Mouse (Mus musculus) neural tube, embryonic 12.5 days (tissue): ENCODE results near the gene Pskh1. TPM values are rescaled to one million over a fixed set of nuclear protein-coding genes. Genes with fewer than 3 reads are reported as not detected.

ENCODE experiments used
- ATAC-seq: fragments of 200-750 bp; cut with Nextera tagmentation; 2 replicates; pipeline ENCODE4 v1.8.0; 2017; ENCODE audit warnings: low read depth, mild to moderate bottlenecking, moderate TSS enrichment, moderate library complexity; ENCODE audit not compliant: low FRiP score
- H3K27ac ChIP-seq: fragments of 300-500 bp; sonication (generic); 2 replicates; pipeline ENCODE4 v1.5.1; 2016
- H3K27me3 ChIP-seq: fragments of 300-500 bp; sonication (generic); replicated peaks from 2 replicates; pipeline ENCODE4 v1.6.1; 2016; ENCODE audit warnings: mild to moderate bottlenecking
- H3K36me3 ChIP-seq: fragments of 300-500 bp; sonication (generic); 2 replicates; pipeline ENCODE4 v1.6.1; 2016; ENCODE audit warnings: mild to moderate bottlenecking
- H3K4me1 ChIP-seq: fragments of 300-500 bp; sonication (generic); 2 replicates; pipeline ENCODE4 v1.6.1; 2016
- H3K4me2 ChIP-seq: fragments of 300-500 bp; sonication (generic); replicated peaks from 2 replicates; pipeline ENCODE4 v1.6.1; 2016; ENCODE audit warnings: mild to moderate bottlenecking
- H3K4me3 ChIP-seq: fragments of 300-500 bp; sonication (generic); 2 replicates; pipeline ENCODE4 v1.5.1; 2016
- H3K9ac ChIP-seq: fragments of 300-500 bp; sonication (generic); 2 replicates; pipeline ENCODE4 v1.6.1; 2016; ENCODE audit warnings: mild to moderate bottlenecking
- H3K9me3 ChIP-seq: fragments of 300-500 bp; sonication (generic); 2 replicates; pipeline ENCODE4 v1.6.1; 2016; ENCODE audit warnings: mild to moderate bottlenecking
- WGBS: fragments of 180-500 bp; shearing (Covaris S2); methylation state at CpG from one replicate; pipeline ENCODE4 v1.1.7; 2016; 5-methylcytosine and 5-hydroxymethylcytosine counted together
- polyA plus RNA-seq: library from polyadenylated mRNA; unstranded; fragments of >200 nt; fragmentation: Nextera tagmentation; extraction: Ambion mirVana; gene quantifications from 2 replicates; pipeline ENCODE4 v1.2.1, GENCODE M21; 2016

Gene Pskh1
- polyA plus RNA-seq, 1 experiment from 2014 or later, result 20.8 TPM

- Histone ChIP-seq H3K4me1 (peaks cover 19% of the 10 kb centered on the region), H3K4me2 (peak within 1 kb of the TSS; percentile 97), H3K4me3 (peak within 1 kb of the TSS; percentile 71), H3K27me3 (no peaks in the 10 kb centered on the region), H3K36me3 (peaks cover 4% of the 10 kb centered on the region; the same call in 1 of the 2 replicates), H3K27ac (peak within 1 kb of the TSS; percentile 82; the same call in 1 of the 2 replicates), H3K9me3 (no peaks in the 10 kb centered on the region), H3K9ac (peak within 1 kb of the TSS; percentile 81)
- ATAC-seq, result no peak
- 43% methylated on average over 4 of the region's 4 CpGs for WGBS
Observed at GRCm38 (mm10) chr8:105938306-105938669, 38.0 kb downstream of the Pskh1 start, which contains the start of gene Psmb10. Psmb10 (minus strand) TSS chr8:105938444.

- H3K9me3 ChIP-seq, result no peaks in the 10 kb centered on the region
Observed at GRCm38 (mm10) chr8:105942026-105942425, 41.8 kb downstream of the Pskh1 start.

GRCm38 (mm10) chr8:105942542-105942941, 42.3 kb downstream of the Pskh1 start:
- no peaks in the 10 kb centered on the region for H3K9me3 ChIP-seq
- H3K4me2 ChIP-seq, result no peak overlapping the region
- no peak overlapping the region for H3K4me3 ChIP-seq
- no peaks in the 10 kb centered on the region for H3K27me3 ChIP-seq
- H3K4me1 ChIP-seq, result peaks cover 6% of the 10 kb centered on the region; the same call in 1 of the 2 replicates
- H3K27ac ChIP-seq, result no peak overlapping the region
- peaks cover 21% of the 10 kb centered on the region; the same call in 1 of the 2 replicates for H3K36me3 ChIP-seq
- H3K9ac ChIP-seq, result no peak overlapping the region
- WGBS, result 93% methylated on average over 5 of the region's 5 CpGs
- no peak for ATAC-seq

More at GRCm38 (mm10) chr8:105942026-105942425, 41.8 kb downstream of the Pskh1 start:
- Histone ChIP-seq H3K27ac (no peak overlapping the region), H3K4me2 (no peak overlapping the region), H3K4me1 (peaks cover 6% of the 10 kb centered on the region; the same call in 1 of the 2 replicates), H3K27me3 (no peaks in the 10 kb centered on the region), H3K9ac (no peak overlapping the region), H3K36me3 (peaks cover 21% of the 10 kb centered on the region; the same call in 1 of the 2 replicates), H3K4me3 (no peak overlapping the region)
- 95% methylated on average over 11 of the region's 11 CpGs for WGBS
- no peak for ATAC-seq

- no peak within 1 kb of the TSS for H3K27ac ChIP-seq
- H3K4me1 ChIP-seq, result no peaks in the 10 kb centered on the region
- ATAC-seq, result no peak
- H3K27me3 ChIP-seq, result no peaks in the 10 kb centered on the region
- no peak within 1 kb of the TSS for H3K4me2 ChIP-seq
- no peak within 1 kb of the TSS for H3K4me3 ChIP-seq
- H3K9ac ChIP-seq, result no peak within 1 kb of the TSS
- 83% methylated on average over 8 of the region's 8 CpGs for WGBS
- no peaks in the 10 kb centered on the region for H3K9me3 ChIP-seq
- peaks cover 21% of the 10 kb centered on the region; the same call in 1 of the 2 replicates for H3K36me3 ChIP-seq
Observed at GRCm38 (mm10) chr8:105943321-105943739, 43.1 kb downstream of the Pskh1 start, which contains the start of gene Lcat. Lcat (minus strand) TSS chr8:105943382.

- Histone ChIP-seq H3K9ac (no peak overlapping the region), H3K9me3 (no peaks in the 10 kb centered on the region), H3K27ac (no peak overlapping the region), H3K4me2 (no peak overlapping the region), H3K27me3 (no peaks in the 10 kb centered on the region), H3K4me1 (no peaks in the 10 kb centered on the region), H3K36me3 (peaks cover 10% of the 10 kb centered on the region; the same call in 1 of the 2 replicates), H3K4me3 (no peak overlapping the region)
- WGBS, result 93% methylated on average over 10 of the region's 10 CpGs
- no peak for ATAC-seq
Observed at GRCm38 (mm10) chr8:105949350-105949749, 49.1 kb downstream of the Pskh1 start.

- no peak overlapping the region for H3K4me3 ChIP-seq
- H3K4me2 ChIP-seq, result no peak overlapping the region
- H3K9me3 ChIP-seq, result no peaks in the 10 kb centered on the region
- H3K27me3 ChIP-seq, result no peaks in the 10 kb centered on the region
- 71% methylated on average over 7 of the region's 7 CpGs for WGBS
- H3K36me3 ChIP-seq, result no peaks in the 10 kb centered on the region
- no peaks in the 10 kb centered on the region for H3K4me1 ChIP-seq
- ATAC-seq, result no peak
- H3K27ac ChIP-seq, result no peak overlapping the region
- no peak overlapping the region for H3K9ac ChIP-seq
Observed at GRCm38 (mm10) chr8:105951057-105951659, 50.9 kb downstream of the Pskh1 start.

GRCm38 (mm10) chr8:105956556-105956955, 56.3 kb downstream of the Pskh1 start:
- ATAC-seq, result no peak
- Histone ChIP-seq H3K27ac (no peak overlapping the region), H3K4me2 (no peak overlapping the region), H3K27me3 (no peaks in the 10 kb centered on the region), H3K9ac (no peak overlapping the region), H3K4me1 (no peaks in the 10 kb centered on the region), H3K36me3 (no peaks in the 10 kb centered on the region), H3K9me3 (no peaks in the 10 kb centered on the region), H3K4me3 (no peak overlapping the region)
- 88% methylated on average over 4 of the region's 4 CpGs for WGBS

- 65% methylated on average over 3 of the region's 4 CpGs for whole genome bisulfite sequencing
- Histone ChIP-seq H3K27ac (no peak overlapping the region), H3K27me3 (no peaks in the 10 kb centered on the region), H3K4me3 (no peak overlapping the region), H3K9me3 (no peaks in the 10 kb centered on the region), H3K36me3 (no peaks in the 10 kb centered on the region), H3K4me2 (no peak overlapping the region), H3K4me1 (no peaks in the 10 kb centered on the region), H3K9ac (no peak overlapping the region)
- no peak for ATAC-seq
Observed at GRCm38 (mm10) chr8:105957813-105958212, 57.6 kb downstream of the Pskh1 start.

GRCm38 (mm10) chr8:105959350-105959749, 59.1 kb downstream of the Pskh1 start:
- Histone ChIP-seq H3K4me3 (no peak overlapping the region), H3K4me1 (no peaks in the 10 kb centered on the region), H3K9me3 (no peaks in the 10 kb centered on the region), H3K27ac (no peak overlapping the region), H3K4me2 (no peak overlapping the region), H3K36me3 (no peaks in the 10 kb centered on the region), H3K9ac (no peak overlapping the region), H3K27me3 (peaks cover 4% of the 10 kb centered on the region)
- ATAC-seq, result no peak
- WGBS, result 90% methylated on average over 7 of the region's 7 CpGs

GRCm38 (mm10) chr8:105961101-105961500, 60.9 kb downstream of the Pskh1 start:
- Histone ChIP-seq H3K36me3 (no peaks in the 10 kb centered on the region), H3K9ac (no peak overlapping the region), H3K4me2 (no peak overlapping the region), H3K27me3 (peaks cover 22% of the 10 kb centered on the region), H3K27ac (no peak overlapping the region), H3K4me3 (no peak overlapping the region), H3K9me3 (no peaks in the 10 kb centered on the region), H3K4me1 (peaks cover 7% of the 10 kb centered on the region; the same call in 1 of the 2 replicates)
- ATAC-seq, result no peak
- 77% methylated on average over 14 of the region's 14 CpGs for WGBS

- 91% methylated on average over 10 of the region's 10 CpGs for WGBS
- no peak overlapping the region for H3K9ac ChIP-seq
- no peak for ATAC-seq
- no peak overlapping the region for H3K4me2 ChIP-seq
- no peaks in the 10 kb centered on the region for H3K9me3 ChIP-seq
- H3K27me3 ChIP-seq, result peaks cover 26% of the 10 kb centered on the region
- no peak overlapping the region for H3K27ac ChIP-seq
- no peaks in the 10 kb centered on the region for H3K36me3 ChIP-seq
- H3K4me1 ChIP-seq, result peaks cover 7% of the 10 kb centered on the region; the same call in 1 of the 2 replicates
- no peak overlapping the region for H3K4me3 ChIP-seq
Observed at GRCm38 (mm10) chr8:105961536-105961935, 61.3 kb downstream of the Pskh1 start.

GRCm38 (mm10) chr8:105964506-105965265, 64.4 kb downstream of the Pskh1 start:
- 69% methylated on average over 12 of the region's 12 CpGs for WGBS

More at GRCm38 (mm10) chr8:105964506-105965265, 64.4 kb downstream of the Pskh1 start:
- Histone ChIP-seq H3K4me2 (peak overlapping the region; percentile 74), H3K36me3 (no peaks in the 10 kb centered on the region), H3K4me3 (0 out of 2 replicates have a peak overlapping the region, but pooled peaks have one; percentile 49), H3K9me3 (no peaks in the 10 kb centered on the region), H3K27me3 (peaks cover 38% of the 10 kb centered on the region), H3K9ac (no peak overlapping the region), H3K27ac (no peak overlapping the region), H3K4me1 (peaks cover 7% of the 10 kb centered on the region; the same call in 1 of the 2 replicates)
- no peak for ATAC-seq
